Mouse (Mus musculus): ENCODE results near the gene Lrat. TPM values are rescaled to one million over a fixed set of nuclear protein-coding genes. Genes with fewer than 3 reads are reported as not detected.

Lrat gene
- polyA plus RNA-seq, 1 experiment from 2014 or later: 0.12 TPM

DNA sequence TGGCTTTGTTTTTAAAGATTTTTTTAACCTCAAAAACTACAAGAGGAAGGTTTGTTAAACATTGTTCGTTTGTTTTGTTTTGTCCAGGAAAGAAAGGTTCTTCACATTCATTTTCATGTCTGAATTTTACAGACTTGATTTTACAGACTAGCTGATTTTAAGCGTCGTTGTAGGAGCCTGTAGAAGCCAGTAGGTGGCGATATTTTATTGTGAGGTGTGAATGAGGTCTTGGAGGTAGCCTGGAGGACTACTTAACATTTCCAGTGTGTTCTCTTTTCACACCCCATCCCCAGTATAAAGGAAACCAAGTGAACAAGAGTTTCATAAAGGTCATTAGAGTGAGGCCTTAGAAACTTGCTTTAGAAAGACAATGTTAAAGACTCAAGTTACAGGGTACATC is 26.5 kb downstream of the Lrat start:
- no peaks in the 10 kb centered on the region for H3K9me3 ChIP-seq (replicated peaks)
- no peak overlapping the region for H3K9ac ChIP-seq
- no peak for ATAC-seq (replicated peaks; ENCODE audit: low FRiP score)
- peaks cover 9% of the 10 kb centered on the region for H3K4me1 ChIP-seq
- 9% methylated on average over 4 of the region's 4 CpGs for WGBS
- H3K36me3 ChIP-seq: no peaks in the 10 kb centered on the region
- no peak overlapping the region for H3K27ac ChIP-seq
- H3K4me2 ChIP-seq: peak overlapping the region; percentile 74; the same call in 1 of the 2 replicates
- no peak overlapping the region for H3K4me3 ChIP-seq (replicated peaks)
- H3K27me3 ChIP-seq: peaks cover 26% of the 10 kb centered on the region

DNA sequence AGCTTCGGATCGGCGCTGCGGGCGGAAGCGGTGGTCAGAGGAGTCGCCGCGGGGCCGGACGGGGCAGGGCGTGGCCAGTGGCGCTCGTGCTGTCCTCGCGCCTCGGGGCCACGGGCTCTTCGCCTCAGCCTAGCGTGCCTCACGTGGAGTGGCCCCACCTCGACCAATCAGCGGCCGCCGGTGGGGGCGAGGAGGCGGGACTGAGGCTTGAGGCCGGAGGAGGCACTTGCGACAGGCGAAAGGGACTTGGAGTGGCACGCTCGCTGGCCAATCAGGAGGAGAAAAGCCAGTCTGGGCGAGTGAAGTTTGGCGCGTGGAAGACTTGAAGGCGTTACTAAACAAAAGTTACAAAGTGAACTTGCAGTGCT is 27.4 kb downstream of the Lrat start, which contains the start of gene Rbm46:
Gene Rbm46, minus strand, starts transcription at position 112 of the 368 bp plus-strand sequence.
- no peak within 1 kb of the TSS for H3K9ac ChIP-seq
- no peaks in the 10 kb centered on the region for H3K36me3 ChIP-seq
- no peaks in the 10 kb centered on the region for H3K9me3 ChIP-seq (replicated peaks)
- peak within 1 kb of the TSS; percentile 46 for H3K4me3 ChIP-seq (replicated peaks)
- H3K27ac ChIP-seq: no peak within 1 kb of the TSS
- peaks cover 9% of the 10 kb centered on the region for H3K4me1 ChIP-seq
- peak; percentile 96 for ATAC-seq (replicated peaks; ENCODE audit: low FRiP score)
- peak within 1 kb of the TSS; percentile 74 for H3K4me2 ChIP-seq
- H3K27me3 ChIP-seq: peaks cover 26% of the 10 kb centered on the region
- WGBS: 25% methylated on average over 36 of the region's 36 CpGs

DNA sequence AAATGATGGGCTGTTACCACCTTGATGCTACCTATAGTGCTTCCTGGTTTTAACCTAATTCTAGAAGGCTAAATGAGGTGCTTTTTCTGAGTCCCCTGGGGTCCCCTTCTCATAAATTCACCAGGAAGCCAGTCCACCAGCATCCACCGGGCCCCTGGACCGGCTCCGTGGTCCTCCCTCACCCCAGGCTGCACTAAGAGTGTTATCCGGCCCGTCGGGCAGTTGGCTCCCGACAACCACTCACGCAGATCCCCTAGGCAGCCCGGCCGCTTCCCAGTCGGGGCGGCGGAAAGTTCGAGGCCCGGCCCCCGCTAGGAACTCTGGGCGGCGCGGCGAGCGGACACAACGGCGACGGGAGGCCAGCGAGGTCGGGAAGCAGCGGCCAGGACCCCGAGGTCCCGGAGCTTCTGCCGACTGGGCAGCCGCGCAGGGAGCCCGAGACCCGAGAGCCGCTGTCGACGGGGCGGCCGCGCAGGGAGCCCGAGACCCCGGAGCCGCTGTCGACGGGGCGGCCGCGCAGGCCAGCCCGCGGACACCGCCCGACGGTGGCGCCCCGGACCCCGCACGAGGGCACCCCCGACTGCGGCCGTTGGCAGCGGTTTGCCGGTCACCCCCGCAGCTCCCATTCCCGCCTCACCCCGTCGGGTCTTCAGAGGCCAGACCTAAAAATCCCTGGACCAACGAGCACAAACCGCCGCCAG is 28.0 kb downstream of the Lrat start:
- Histone ChIP-seq H3K4me2 (peak overlapping the region; percentile 74), H3K27me3 (peaks cover 26% of the 10 kb centered on the region), H3K9me3 (replicated peaks) (no peaks in the 10 kb centered on the region), H3K4me1 (peaks cover 9% of the 10 kb centered on the region), H3K9ac (no peak overlapping the region), H3K27ac (no peak overlapping the region), H3K36me3 (no peaks in the 10 kb centered on the region), H3K4me3 (replicated peaks) (peak overlapping the region; percentile 46)
- ATAC-seq (replicated peaks; ENCODE audit: low FRiP score): peak; percentile 27; the same call in 1 of the 2 replicates
- WGBS: 21% methylated on average over 69 of the region's 69 CpGs

DNA sequence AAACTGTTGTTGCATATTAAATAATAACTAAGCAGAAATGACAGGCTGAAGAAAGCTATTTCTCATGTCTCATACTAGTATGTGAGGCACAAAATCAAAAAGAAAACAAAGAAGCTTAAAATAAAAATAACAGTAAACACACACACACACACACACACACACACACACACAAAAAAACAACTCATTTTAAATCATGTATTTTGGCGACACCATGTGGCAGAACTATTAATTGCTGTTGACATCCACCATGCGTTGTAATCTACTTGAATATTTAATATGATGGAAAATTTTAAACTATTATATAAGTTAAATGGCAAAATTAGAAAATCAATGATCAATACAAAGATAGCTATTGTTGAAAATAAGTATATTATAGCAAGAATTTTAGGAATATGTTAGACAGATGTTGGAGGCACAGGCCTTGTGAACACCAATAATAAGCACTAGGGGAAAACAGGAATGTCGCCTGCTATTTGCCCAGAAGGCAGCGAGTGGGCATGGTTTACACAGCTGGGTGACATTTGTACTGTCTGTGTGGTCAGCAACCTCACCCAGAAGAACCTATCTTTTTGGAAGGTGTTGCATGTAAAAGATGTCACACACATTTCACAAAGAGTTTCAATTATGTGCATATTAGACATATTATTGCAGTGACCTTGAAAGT is 46.2 kb downstream of the Lrat start:
- Histone ChIP-seq H3K27me3 (no peaks in the 10 kb centered on the region), H3K9me3 (replicated peaks) (no peaks in the 10 kb centered on the region), H3K4me3 (replicated peaks) (no peak overlapping the region), H3K4me2 (no peak overlapping the region), H3K27ac (no peak overlapping the region), H3K36me3 (no peaks in the 10 kb centered on the region), H3K9ac (no peak overlapping the region), H3K4me1 (no peaks in the 10 kb centered on the region)
- ATAC-seq (replicated peaks; ENCODE audit: low FRiP score): no peak
- 34% methylated on average over 4 of the region's 4 CpGs for whole genome bisulfite sequencing

Other genes with a start within 250 kb of the Lrat start
- gene Rbm46, start 27.5 kb downstream of the Lrat start, polyA plus RNA-seq (2015; fragmentation: Nextera tagmentation; extraction: Ambion mirVana): 2.9 and 3.3 TPM in 2 replicates
- gene Fgg, start 103.8 kb upstream of the Lrat start, polyA plus RNA-seq (2015; fragmentation: Nextera tagmentation; extraction: Ambion mirVana): 4.0 and 8.8 TPM in 2 replicates
- 5.5 and 12.2 TPM in 2 replicates for gene Fga, start 122.1 kb upstream of the Lrat start, polyA plus RNA-seq (2015; fragmentation: Nextera tagmentation; extraction: Ambion mirVana)
- 4.5 and 8.3 TPM in 2 replicates for gene Fgb, start 145.9 kb upstream of the Lrat start, polyA plus RNA-seq (2015; fragmentation: Nextera tagmentation; extraction: Ambion mirVana)
- 99.6 and 104 TPM in 2 replicates for gene Plrg1, start 151.5 kb upstream of the Lrat start, polyA plus RNA-seq (2015; fragmentation: Nextera tagmentation; extraction: Ambion mirVana)
- gene Dchs2, start 224.0 kb upstream of the Lrat start, polyA plus RNA-seq (2015; fragmentation: Nextera tagmentation; extraction: Ambion mirVana): 0.12 and 0.21 TPM in 2 replicates

All from kidney, embryonic 15.5 days (tissue).